Mouse (Mus musculus) hindbrain, postnatal 0 days (tissue): ENCODE measurements around the gene Sfn. TPM values are rescaled to one million over a fixed set of nuclear protein-coding genes. Genes with fewer than 3 reads are reported as not detected.

Source experiments
- ATAC-seq: fragments of 200-750 bp; cut with Nextera tagmentation; 2 replicates; pipeline ENCODE4 v1.8.0; 2017; ENCODE audit warnings: mild to moderate bottlenecking, moderate TSS enrichment, moderate library complexity
- DNase-seq: peaks from one replicate; pipeline ENCODE4 v3.0.0-alpha.2; 2015; ENCODE audit warnings: low spot score
- H3K27ac ChIP-seq: fragments of 300-500 bp; sonication (generic); 2 replicates; pipeline ENCODE4 v1.5.1; 2014; ENCODE audit warnings: mild to moderate bottlenecking
- H3K27me3 ChIP-seq: fragments of 300-500 bp; sonication (generic); 2 replicates; pipeline ENCODE4 v1.6.1; 2014; ENCODE audit warnings: low read length, mixed read lengths; ENCODE audit not compliant: insufficient read depth
- H3K36me3 ChIP-seq: fragments of 300-500 bp; sonication (generic); 2 replicates; pipeline ENCODE4 v1.6.1; 2014; ENCODE audit warnings: low read length, mixed read lengths; ENCODE audit not compliant: insufficient read depth
- H3K4me1 ChIP-seq: fragments of 300-500 bp; sonication (generic); 2 replicates; pipeline ENCODE4 v1.6.1; 2014; ENCODE audit warnings: antibody characterized with exemption, low read length, mixed read lengths; ENCODE audit not compliant: insufficient read depth
- H3K4me2 ChIP-seq: fragments of 300-500 bp; sonication (generic); 2 replicates; pipeline ENCODE4 v1.6.1; 2014; ENCODE audit warnings: low read depth, mild to moderate bottlenecking, low read length, moderate library complexity, mixed read lengths
- H3K4me3 ChIP-seq: fragments of 300-500 bp; sonication (generic); 2 replicates; pipeline ENCODE4 v1.5.1; 2014; ENCODE audit warnings: low read length
- H3K9ac ChIP-seq: fragments of 300-500 bp; sonication (generic); replicated peaks from 2 replicates; pipeline ENCODE4 v1.6.1; 2014; ENCODE audit warnings: mild to moderate bottlenecking, low read length, moderate library complexity, mixed read lengths
- H3K9me3 ChIP-seq: fragments of 300-500 bp; sonication (generic); 2 replicates; pipeline ENCODE4 v1.6.1; 2016; ENCODE audit warnings: low read length, mixed read lengths
- CTCF ChIP-seq: IDR thresholded peaks from 2 replicates; pipeline ENCODE4 v1.5.1; 2016; ENCODE audit warnings: antibody characterized with exemption, control low read depth, low read depth
- WGBS: fragments of 180-500 bp; shearing (Covaris S2); extraction: QIAGEN DNeasy Blood & Tissue Kit; methylation state at CpG from one replicate; pipeline ENCODE4 v1.1.7; 2014; 5-methylcytosine and 5-hydroxymethylcytosine counted together
- polyA plus RNA-seq: library from polyadenylated mRNA; unstranded; fragments of >200 nt; fragmentation: Nextera tagmentation; extraction: Ambion mirVana; gene quantifications from 2 replicates; pipeline ENCODE4 v1.2.1, GENCODE M21; 2015
- total RNA-seq: library from RNA; depleted of rRNA; stranded (reverse); fragments of >200 nt; gene quantifications from 2 replicates; pipeline ENCODE4 v1.2.3, GENCODE M21; 2014

Sfn gene
- total and polyA plus RNA-seq, 2 experiments from 2014 or later: 1.4 to 2.8 TPM

GRCm38 (mm10) chr4:133570066-133570466 lies 31.9 kb downstream of the Sfn start:
- Histone ChIP-seq H3K27ac (no peak overlapping the region), H3K9ac (no peak overlapping the region), H3K9me3 (no peaks in the 10 kb centered on the region), H3K4me1 (no peaks in the 10 kb centered on the region), H3K27me3 (no peaks in the 10 kb centered on the region), H3K4me3 (no peak overlapping the region), H3K4me2 (no peak overlapping the region), H3K36me3 (no peaks in the 10 kb centered on the region)
- TF ChIP-seq CTCF: no peak
- ATAC-seq (no peak), DNase-seq (no peak)
- whole genome bisulfite sequencing: 53% methylated on average over 10 of the region's 10 CpGs

DNA sequence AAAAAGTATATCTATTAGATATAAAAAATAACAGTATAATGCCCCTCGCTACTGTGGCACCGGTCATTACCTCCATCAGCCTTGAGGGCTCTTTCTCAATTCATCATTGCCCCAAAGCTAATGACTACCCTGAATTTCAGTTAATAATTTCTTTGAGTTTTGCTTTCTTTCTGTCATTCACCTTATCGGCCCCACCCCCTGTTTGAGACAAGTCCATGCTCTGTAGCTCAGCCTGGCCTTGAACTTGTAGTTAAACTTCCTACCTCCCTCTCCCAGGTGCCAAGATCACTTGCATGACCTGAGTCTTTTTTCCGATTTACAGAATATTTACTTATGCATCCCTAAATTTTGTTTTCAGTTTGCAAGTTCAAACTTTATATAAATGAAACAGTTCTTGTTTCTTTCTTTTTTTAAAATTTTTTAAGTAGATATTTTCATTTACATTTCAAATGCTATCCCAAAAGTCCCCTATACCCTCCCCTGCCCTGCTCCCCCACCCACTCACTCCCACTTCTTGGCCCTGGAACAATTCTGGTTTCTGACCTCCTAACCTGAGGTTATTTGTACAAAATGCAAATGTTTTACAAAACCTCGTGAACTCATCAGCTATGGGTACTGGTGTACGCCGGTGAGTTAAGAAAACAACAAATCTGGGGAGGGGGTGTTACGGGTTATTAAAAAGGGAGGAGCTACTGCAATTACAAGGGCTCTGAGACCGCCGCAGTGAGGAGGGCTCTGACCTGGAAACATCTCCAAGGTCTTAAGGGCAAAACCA lies 32.5 kb downstream of the Sfn start:
- TF ChIP-seq CTCF: no peak
- WGBS: 72% methylated on average over 10 of the region's 10 CpGs
- Histone ChIP-seq H3K4me3 (no peak overlapping the region), H3K4me2 (no peak overlapping the region), H3K36me3 (no peaks in the 10 kb centered on the region), H3K9me3 (no peaks in the 10 kb centered on the region), H3K27me3 (no peaks in the 10 kb centered on the region), H3K9ac (no peak overlapping the region), H3K27ac (no peak overlapping the region), H3K4me1 (no peaks in the 10 kb centered on the region)
- ATAC-seq (no peak), DNase-seq (no peak)

DNA sequence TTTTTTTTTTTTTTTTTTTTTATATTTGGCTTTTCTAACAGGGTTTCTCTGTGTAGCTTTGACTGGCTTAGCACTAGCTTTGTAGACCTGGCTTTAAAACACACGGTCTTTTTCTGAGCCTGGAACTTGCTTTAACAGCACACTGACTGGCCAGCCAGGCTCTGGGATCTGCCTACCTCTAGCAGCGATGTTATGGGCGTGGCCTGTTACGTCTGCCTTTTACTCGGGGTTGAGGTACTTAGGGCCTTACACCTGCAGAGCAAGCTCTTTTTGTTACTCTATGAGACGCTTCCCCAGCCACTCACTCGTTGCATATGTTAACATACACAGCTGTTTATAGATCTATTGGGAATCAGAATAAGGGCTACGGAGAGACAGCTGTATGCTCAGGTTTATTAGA lies 34.7 kb downstream of the Sfn start:
- H3K4me3 ChIP-seq: no peak overlapping the region
- no peaks in the 10 kb centered on the region for H3K27me3 ChIP-seq
- no peaks in the 10 kb centered on the region for H3K36me3 ChIP-seq
- DNase-seq (no peak), ATAC-seq (no peak)
- no peak overlapping the region for H3K9ac ChIP-seq
- no peak overlapping the region for H3K27ac ChIP-seq
- H3K9me3 ChIP-seq: no peaks in the 10 kb centered on the region
- TF ChIP-seq CTCF: no peak
- H3K4me1 ChIP-seq: no peaks in the 10 kb centered on the region
- H3K4me2 ChIP-seq: no peak overlapping the region
- WGBS: 31% methylated on average over 8 of the region's 8 CpGs

DNA sequence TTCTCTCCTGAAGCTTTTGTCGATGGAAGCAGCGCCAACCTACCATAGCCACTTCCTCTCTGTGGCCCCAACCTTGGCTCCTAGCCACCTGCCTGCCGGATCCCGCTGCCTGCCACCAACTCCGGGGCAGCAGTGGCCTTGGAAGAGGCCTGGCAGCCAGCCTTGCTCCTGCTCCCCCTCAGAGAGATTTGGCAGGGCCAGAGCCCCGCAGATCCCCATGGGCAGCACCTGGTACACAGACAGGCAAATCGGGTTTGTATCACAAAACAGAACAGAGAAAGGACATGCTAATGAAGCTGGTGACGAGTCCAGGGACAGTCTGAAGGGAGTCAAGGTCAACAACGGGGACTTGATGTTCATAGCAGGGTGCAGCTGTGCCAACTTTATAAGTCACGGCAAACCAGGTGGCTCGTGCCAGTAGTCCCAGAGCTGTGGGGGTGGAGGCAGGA lies 38.8 kb downstream of the Sfn start:
- DNase-seq: peak; percentile 73

DNA sequence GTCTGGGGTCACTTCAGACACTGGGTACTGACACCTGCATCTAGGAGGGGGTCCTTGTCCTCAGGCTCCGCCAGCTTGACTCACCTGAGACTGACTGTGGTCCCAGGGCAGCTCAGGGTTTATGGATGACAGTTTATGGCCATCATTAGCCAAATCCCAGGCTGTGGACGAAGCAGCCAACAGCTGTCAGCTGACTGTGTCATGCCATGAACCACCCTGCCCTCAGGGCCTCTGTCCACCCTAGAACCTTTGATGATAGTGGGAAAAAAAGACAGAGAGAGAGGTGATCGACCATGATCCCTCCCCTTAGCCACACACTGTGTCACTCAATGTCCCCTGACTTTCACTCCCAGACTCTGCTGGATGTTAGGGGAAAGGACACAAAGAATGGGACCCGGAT lies 40.3 kb downstream of the Sfn start:
- no peak overlapping the region for H3K4me2 ChIP-seq
- 80% methylated on average over 4 of the region's 4 CpGs for WGBS
- no peaks in the 10 kb centered on the region for H3K9me3 ChIP-seq
- H3K36me3 ChIP-seq: no peaks in the 10 kb centered on the region
- DNase-seq: no peak
- H3K27ac ChIP-seq: no peak overlapping the region
- no peaks in the 10 kb centered on the region for H3K4me1 ChIP-seq
- no peak overlapping the region for H3K4me3 ChIP-seq
- no peak for ATAC-seq
- H3K9ac ChIP-seq: no peak overlapping the region
- H3K27me3 ChIP-seq: no peaks in the 10 kb centered on the region
- TF ChIP-seq CTCF: no peak

More for the DNA sequence above, 38.8 kb downstream of the Sfn start:
- H3K4me2 ChIP-seq: no peak overlapping the region
- no peaks in the 10 kb centered on the region for H3K27me3 ChIP-seq
- H3K4me3 ChIP-seq: no peak overlapping the region
- H3K9me3 ChIP-seq: no peaks in the 10 kb centered on the region
- no peak overlapping the region for H3K9ac ChIP-seq
- TF ChIP-seq CTCF: no peak
- H3K27ac ChIP-seq: no peak overlapping the region
- WGBS: 47% methylated on average over 11 of the region's 11 CpGs
- peak; percentile 51; the same call in 1 of the 2 replicates for ATAC-seq
- no peaks in the 10 kb centered on the region for H3K36me3 ChIP-seq
- H3K4me1 ChIP-seq: no peaks in the 10 kb centered on the region

DNA sequence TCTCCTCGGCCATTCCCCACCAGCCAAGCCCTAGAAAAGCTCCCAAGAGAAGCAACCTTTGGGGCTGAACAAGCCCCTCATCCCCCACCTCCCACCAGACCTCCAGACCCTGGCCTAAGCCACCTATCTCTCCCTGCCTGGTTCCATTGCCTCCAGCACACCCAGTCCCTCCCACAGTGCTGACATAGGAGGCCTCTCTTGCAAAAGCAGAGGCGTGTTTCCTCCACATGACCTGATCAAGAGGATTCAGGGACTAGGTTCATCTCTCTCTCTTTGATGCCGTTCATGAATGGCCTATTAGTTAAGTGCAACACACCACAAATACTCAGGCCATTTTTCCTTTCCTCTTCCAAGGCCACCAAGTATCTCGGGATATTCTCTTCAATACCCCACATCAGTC lies 42.1 kb downstream of the Sfn start:
- Histone ChIP-seq H3K4me1 (no peaks in the 10 kb centered on the region), H3K4me3 (no peak overlapping the region), H3K4me2 (no peak overlapping the region), H3K27ac (no peak overlapping the region), H3K9ac (no peak overlapping the region), H3K36me3 (no peaks in the 10 kb centered on the region), H3K27me3 (no peaks in the 10 kb centered on the region), H3K9me3 (no peaks in the 10 kb centered on the region)
- ATAC-seq (no peak), DNase-seq (no peak)
- WGBS: 85% methylated on average over 4 of the region's 4 CpGs
- no peak for TF ChIP-seq CTCF

GRCm38 (mm10) chr4:133557041-133557717 lies 44.8 kb downstream of the Sfn start:
- H3K27me3 ChIP-seq: no peaks in the 10 kb centered on the region
- no peak overlapping the region for H3K4me3 ChIP-seq
- H3K27ac ChIP-seq: no peak overlapping the region
- DNase-seq: no peak
- no peaks in the 10 kb centered on the region for H3K9me3 ChIP-seq
- TF ChIP-seq CTCF: no peak
- H3K9ac ChIP-seq: no peak overlapping the region
- WGBS: 27% methylated on average over 10 of the region's 10 CpGs
- no peaks in the 10 kb centered on the region for H3K4me1 ChIP-seq
- ATAC-seq: no peak
- no peak overlapping the region for H3K4me2 ChIP-seq
- H3K36me3 ChIP-seq: no peaks in the 10 kb centered on the region
